Mouse (Mus musculus) left cerebral cortex, adult 2 months (tissue): ENCODE measurements around the gene St6galnac3. TPM values are rescaled to one million over a fixed set of nuclear protein-coding genes. Genes with fewer than 3 reads are reported as not detected.

ENCODE experiments used
- DNase-seq, 2 experiments: peaks; one replicate each; pipeline ENCODE4 v3.0.0; 2021 to 2022; ENCODE audit warnings: low spot score in 2 of 2, mixed read lengths in 1 of 2; ENCODE audit errors: extremely low spot score in 1 of 2
- H3K27ac ChIP-seq: fragments of 200-600 bp; 2 replicates; pipeline ENCODE4 v1.8.1; 2022
- H3K4me3 ChIP-seq: fragments of 200-600 bp; 2 replicates; pipeline ENCODE4 v1.8.1; 2022
- CTCF ChIP-seq: fragments of 200-600 bp; IDR thresholded peaks from 2 replicates; pipeline ENCODE4 v1.8.1; 2022; ENCODE audit warnings: antibody characterized with exemption, mild to moderate bottlenecking, moderate library complexity
- intact Hi-C: fragments of 180-260 bp; cut with DNase I; formaldehyde crosslinking; loops from one replicate; pipeline ENCODE4 v1.15.1; 2025
- total RNA-seq, 2 experiments: library from RNA; stranded (reverse); gene quantifications; 2 replicates each; pipeline ENCODE4 v1.2.3; 2021

Gene St6galnac3
- total RNA-seq, 2 experiments from 2014 or later, result 17.1 to 18.8 TPM

DNA sequence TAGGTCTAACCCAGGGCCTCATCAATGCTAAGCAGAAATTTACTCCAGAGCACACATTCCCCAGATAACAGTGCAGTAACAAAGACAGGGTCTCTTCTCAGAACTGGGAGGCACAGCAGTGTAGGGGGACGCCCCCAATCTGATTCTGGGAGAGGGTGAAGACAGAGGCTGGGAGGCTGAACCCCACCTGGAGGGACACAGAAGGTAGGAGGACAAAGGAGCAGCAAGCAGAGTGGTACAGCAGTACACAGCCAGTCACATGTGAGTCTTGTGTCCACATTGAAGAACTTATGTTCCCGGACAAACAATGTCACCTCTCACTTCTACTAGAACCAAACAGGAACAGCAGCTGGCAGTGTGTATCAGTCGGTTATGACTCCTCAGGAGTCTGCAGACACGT is 131.0 kb downstream of the St6galnac3 start:
- H3K4me3 ChIP-seq, result no peak overlapping the region
- DNase-seq, result no peak
- no peak overlapping the region for H3K27ac ChIP-seq
- intact Hi-C loops, result no loop called here
- TF ChIP-seq CTCF, result no peak

DNA sequence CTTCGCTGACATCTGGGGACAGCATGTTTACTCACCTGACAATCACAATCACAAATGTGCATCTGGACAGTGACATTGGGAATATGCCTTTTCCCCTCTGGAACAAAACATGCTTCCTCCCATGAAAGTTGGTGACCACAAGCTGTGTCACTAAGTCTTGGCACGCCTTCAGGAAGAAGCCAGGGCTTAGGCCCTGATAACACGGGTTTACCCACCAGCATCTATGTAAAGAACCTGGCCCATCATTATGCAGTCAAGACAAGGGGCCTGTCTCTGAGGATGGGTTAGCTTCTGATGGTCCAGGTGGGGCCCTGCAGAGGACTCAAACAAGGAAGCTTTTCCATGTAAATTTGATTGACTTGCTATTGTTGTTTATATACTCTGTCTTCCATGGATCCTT is 131.9 kb downstream of the St6galnac3 start:
- DNase-seq, result no peak
- H3K27ac ChIP-seq, result no peak overlapping the region
- TF ChIP-seq CTCF, result no peak
- intact Hi-C loops, result no loop called here
- no peak overlapping the region for H3K4me3 ChIP-seq

DNA sequence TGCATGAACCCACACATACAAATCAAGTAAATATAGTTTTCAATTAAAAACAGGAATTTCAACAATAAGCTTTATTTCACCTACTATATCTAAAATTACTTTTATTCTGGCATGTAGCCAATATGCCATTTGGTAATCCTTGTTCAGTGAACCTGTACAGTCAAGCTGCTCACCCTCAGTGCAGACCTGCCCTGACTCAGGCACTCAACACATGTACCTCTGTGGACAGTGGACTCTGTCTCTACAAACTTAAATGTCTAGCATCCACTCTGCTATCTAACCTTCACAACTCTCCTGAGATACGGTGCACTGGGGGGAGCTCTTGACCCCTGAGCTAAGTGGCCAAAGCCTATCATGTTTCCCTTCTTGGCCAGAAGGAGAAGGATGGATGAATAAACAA is 137.4 kb downstream of the St6galnac3 start:
- intact Hi-C loops, result loop anchor here (5.0 kb wide), 1 partner anchor 65 kb away; no protein-coding TSS in a partner anchor
- DNase-seq, result no peak
- no peak for TF ChIP-seq CTCF

DNA sequence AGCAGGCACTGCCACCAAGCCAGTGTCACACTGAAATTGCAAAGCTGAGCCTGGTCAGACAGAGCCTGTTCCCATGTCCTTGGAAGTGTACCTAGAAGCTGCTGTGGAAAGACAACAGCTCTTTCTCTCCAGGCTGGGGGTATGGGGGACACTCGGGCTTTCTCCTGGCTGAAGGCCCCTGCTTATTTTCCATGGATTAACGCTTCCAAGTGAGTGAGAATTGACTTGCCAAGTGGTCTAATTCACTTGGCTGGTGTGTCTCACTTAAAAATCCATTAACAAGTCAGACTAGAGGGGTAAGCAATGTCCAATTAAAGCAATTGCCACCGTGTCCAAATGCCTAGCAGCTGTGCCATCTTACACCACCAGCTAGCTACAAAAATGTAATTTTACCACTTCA is 140.1 kb downstream of the St6galnac3 start:
- DNase-seq, result no peak
- TF ChIP-seq CTCF, result no peak
- Histone ChIP-seq H3K4me3 (no peak overlapping the region), H3K27ac (no peak overlapping the region; the same call in 1 of the 2 replicates)
- intact Hi-C loops, result loop anchor here (5.0 kb wide), 1 partner anchor 67 kb away; no protein-coding TSS in a partner anchor

More for the DNA sequence above, 137.4 kb downstream of the St6galnac3 start:
- no peak overlapping the region for H3K4me3 ChIP-seq
- no peak overlapping the region for H3K27ac ChIP-seq

DNA sequence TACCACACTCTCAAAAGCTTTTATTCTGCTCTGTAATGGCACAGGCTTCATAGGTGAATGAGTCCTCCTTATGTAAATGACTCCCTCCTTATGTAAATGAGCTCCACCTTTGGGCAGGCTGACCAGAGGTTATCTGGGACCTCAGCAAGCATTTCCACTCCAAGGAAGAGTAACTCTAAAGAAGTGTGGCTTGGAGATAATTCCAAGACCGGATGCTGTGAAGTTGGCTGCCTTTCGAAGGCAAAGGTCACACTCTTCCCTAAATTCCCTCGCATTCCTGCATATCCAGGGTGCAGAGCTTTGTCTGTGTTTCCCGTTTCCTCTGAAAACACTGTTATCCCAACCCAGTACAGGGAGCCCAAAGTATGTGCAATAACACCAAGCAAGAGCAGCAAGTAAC is 142.9 kb downstream of the St6galnac3 start:
- Histone ChIP-seq H3K27ac (no peak overlapping the region), H3K4me3 (no peak overlapping the region)
- TF ChIP-seq CTCF, result no peak
- DNase-seq, result no peak
- intact Hi-C loops, result no loop called here

DNA sequence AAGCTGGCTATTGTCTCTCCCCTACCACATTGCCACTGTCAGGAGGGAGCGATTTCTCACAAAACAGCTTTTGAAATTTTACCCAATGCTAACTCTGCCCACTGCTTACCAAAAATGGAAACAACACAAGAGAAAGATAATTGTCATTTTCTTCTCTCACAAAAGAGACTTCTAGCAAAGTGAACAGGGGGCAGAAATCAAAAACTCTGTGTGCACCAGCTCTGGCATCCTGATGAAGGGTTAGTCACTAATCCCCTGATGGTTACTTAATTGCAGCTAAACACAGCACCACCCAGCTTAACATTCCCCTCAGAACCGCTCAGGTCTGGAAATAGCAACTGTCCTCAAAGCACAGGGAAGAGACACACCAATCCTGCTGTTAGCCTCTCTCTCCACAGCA is 144.3 kb downstream of the St6galnac3 start:
- Histone ChIP-seq H3K4me3 (no peak overlapping the region), H3K27ac (peak overlapping the region; percentile 87)
- DNase-seq, result peak; percentile 26 to 27
- TF ChIP-seq CTCF, result no peak
- intact Hi-C loops, result no loop called here

DNA sequence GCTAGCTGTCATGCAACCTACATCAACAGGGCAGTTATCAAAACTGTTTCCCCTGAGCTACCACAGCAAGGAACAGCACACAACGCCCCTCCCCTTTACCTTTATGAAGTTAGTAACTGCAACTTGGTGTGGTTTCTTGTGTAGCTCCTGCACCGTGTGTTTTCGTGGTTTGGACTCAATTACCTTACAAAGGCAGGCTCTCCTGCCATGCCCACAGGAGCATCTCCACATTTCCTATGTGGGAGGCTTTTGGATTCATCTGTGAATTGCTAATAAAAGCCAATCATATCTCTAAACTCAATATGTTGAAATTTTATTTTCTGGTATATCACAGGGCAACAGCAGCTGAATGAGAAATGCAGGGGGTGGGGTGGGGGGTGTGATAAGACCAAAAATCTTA is 144.8 kb downstream of the St6galnac3 start:
- no peak for DNase-seq
- H3K4me3 ChIP-seq, result no peak overlapping the region
- H3K27ac ChIP-seq, result peak overlapping the region; percentile 87
- intact Hi-C loops, result no loop called here
- no peak for TF ChIP-seq CTCF

DNA sequence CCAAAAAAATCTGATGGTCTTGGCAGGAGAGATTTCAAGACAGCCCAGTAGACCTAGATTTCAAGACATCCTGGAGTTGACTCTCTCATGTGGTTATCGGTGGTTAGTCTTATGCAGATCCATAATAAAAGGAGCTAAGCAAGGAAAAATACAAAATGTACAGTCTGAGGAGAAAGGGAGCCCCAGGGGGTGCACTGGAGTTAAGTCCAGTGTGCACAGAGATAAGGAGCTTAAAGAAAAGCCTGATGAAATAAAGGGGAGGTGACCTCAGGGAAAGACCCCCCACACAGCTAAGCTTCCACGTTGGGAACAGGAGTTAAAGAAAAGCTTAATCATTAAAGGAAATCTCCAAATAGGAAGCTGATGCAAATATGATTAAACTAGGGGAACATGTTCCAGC is 147.7 kb downstream of the St6galnac3 start:
- Histone ChIP-seq H3K27ac (no peak overlapping the region), H3K4me3 (no peak overlapping the region)
- intact Hi-C loops, result no loop called here
- TF ChIP-seq CTCF, result no peak
- DNase-seq, result no peak

DNA sequence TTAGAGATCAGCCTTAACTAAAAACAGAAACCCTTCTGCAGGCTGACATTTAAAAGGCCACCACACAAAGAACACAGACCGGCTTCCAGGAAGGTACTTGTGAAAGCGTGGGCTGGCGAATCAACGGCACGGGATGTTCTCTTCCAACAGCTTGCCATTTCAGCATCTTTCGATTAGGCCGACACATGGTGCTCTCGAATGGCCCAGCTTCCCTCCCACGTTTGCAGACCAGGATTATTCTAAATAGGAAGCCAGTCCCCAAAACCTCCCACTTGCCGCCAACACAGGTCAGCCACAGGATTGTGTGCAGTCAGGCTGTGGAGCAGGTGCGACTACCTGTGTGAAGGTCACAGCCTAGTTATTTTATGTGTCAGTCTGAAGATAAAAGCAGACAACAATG is 153.8 kb downstream of the St6galnac3 start:
- Histone ChIP-seq H3K4me3 (no peak overlapping the region), H3K27ac (peak overlapping the region; percentile 44)
- no peak for TF ChIP-seq CTCF
- DNase-seq, result peak; percentile 54 to 62
- intact Hi-C loops, result no loop called here

DNA sequence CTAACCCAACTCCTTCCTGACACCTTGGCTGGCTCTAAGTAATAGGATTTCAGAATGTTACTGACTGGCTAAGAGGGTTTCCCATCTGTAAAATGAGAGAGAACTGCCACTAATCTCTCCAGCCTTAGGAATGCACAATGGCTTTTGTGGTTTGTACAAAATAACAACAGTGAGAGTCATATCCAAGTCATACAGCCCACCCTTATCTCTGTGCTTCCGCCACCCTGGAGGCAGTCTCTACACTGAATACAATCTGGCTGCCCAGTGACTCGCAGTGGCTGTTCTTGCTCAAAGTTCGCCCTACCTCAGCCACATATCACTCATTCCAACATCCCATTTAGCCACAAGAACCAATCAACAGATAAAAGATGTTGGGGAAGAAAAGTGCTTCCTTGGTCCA is 156.2 kb downstream of the St6galnac3 start:
- DNase-seq, result no peak
- no peak for TF ChIP-seq CTCF
- Histone ChIP-seq H3K27ac (no peak overlapping the region), H3K4me3 (no peak overlapping the region)
- intact Hi-C loops, result loop anchor here (5.0 to 10.0 kb wide), 3 partner anchors 82 to 784 kb away; no protein-coding TSS in a partner anchor

DNA sequence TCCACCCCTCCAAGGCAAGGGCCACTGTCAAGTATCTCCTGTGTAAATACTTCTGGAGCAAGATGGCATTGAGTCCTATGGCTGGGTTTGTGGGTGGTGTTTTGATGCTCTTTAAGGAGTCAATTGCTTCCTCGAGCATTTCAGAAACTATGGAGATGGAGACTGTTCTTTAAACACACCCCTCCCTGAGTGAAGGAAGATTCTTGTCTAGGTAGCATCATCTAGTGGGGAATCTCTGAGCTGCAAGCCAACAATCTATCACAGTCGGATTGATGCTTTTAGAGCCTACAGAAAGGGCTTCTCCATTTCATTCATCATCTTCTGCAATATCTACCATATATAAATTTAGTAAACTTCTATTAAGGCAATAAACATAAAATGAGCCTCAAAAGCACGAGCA is 157.1 kb downstream of the St6galnac3 start:
- intact Hi-C loops, result loop anchor here (5.0 to 10.0 kb wide), 3 partner anchors 81 to 783 kb away; no protein-coding TSS in a partner anchor
- Histone ChIP-seq H3K27ac (no peak overlapping the region), H3K4me3 (no peak overlapping the region)
- peak in 1 of 2 experiments; percentile 23 for DNase-seq
- peak; percentile 73 for TF ChIP-seq CTCF

DNA sequence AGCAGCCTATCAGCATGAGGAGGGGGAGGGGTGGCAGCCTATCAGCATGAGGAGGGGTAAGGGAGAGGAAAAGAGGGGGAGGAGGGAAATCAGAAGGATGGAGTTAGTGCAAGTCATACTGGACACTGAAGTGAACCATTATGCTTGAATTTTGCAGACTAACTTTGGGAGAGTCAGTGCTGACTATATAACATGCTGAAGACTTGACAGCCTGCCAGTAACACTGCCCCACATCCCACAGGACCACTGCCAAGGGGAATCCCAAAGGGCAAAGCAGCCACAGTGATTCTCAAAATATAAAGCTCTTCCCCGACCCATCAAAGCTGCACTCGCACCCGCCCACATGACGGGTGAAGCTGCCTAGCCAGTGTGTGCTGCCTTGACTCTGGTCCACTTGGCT is 157.5 kb downstream of the St6galnac3 start:
- DNase-seq, result no peak
- no peak for TF ChIP-seq CTCF
- H3K4me3 ChIP-seq, result no peak overlapping the region
- intact Hi-C loops, result loop anchor here (5.0 to 10.0 kb wide), 3 partner anchors 80 to 783 kb away; no protein-coding TSS in a partner anchor
- H3K27ac ChIP-seq, result no peak overlapping the region

DNA sequence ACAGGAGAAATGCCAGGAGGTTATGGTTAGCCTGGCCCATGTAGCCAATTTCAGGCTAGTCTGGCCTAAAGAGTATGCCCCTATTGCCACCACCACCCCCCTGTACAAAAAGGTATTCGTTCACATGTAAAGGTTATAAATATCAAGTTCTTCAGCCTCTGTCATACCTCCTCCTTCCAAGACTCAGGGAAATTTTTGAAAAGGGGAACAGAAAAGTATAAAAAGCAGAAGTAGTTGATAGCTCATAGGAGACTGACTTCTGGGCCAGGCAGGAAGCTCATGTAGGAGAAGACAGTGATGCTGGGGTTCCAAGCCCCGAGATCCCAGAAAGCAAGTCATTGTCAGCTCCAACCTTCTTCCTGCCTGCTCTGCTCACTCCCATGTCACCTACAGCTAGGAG is 158.9 kb downstream of the St6galnac3 start:
- no peak overlapping the region for H3K27ac ChIP-seq
- no peak for TF ChIP-seq CTCF
- intact Hi-C loops, result loop anchor here (5.0 to 10.0 kb wide), 3 partner anchors 79 to 781 kb away; no protein-coding TSS in a partner anchor
- H3K4me3 ChIP-seq, result no peak overlapping the region
- no peak for DNase-seq
